8 mouse cellular contexts compared by ENCODE assay signal in genomic region chr1:151095344-151096050, GRCm38 (mm10).
DNase-seq lines count a peak whose midpoint lies in the region; ATAC-seq and TF ChIP-seq lines count a peak whose summit lies in the region.

No protein-coding gene starts in this region.

- 44% methylated on average over 10 of the region's 10 CpGs for WGBS in hindbrain, postnatal 0 days

- no peak for TF ChIP-seq CTCF in hindbrain, postnatal 0 days (IDR thresholded peaks at IDR 0.05; ENCODE audit: low read depth)

- no peaks in the 10 kb centered on the region for H3K27me3 ChIP-seq in hindbrain, postnatal 0 days (ENCODE audit: insufficient read depth, low read length)

- DNase-seq in frontal cortex, postnatal 25 days (ENCODE audit: low spot score in 2 of 2), result no peak
- no peak for DNase-seq in hindbrain, postnatal 0 days (ENCODE audit: low spot score)
- no peak for DNase-seq in MN1 (ENCODE audit: low spot score)
- no peak for DNase-seq in gastrocnemius, postnatal 36 days
- no peak for DNase-seq in left cerebral cortex, postnatal 25 days (ENCODE audit: low spot score in 2 of 2)

- no peaks in the 10 kb centered on the region for H3K4me1 ChIP-seq in hindbrain, postnatal 0 days (ENCODE audit: insufficient read depth, low read length)

- ATAC-seq in frontal cortex, adult (ENCODE audit: low TSS enrichment), result peak; percentile 70
- peak; percentile 78 for ATAC-seq in common myeloid progenitor, adult 5-6 weeks (replicated peaks; ENCODE audit: low read depth, poor library complexity, severe bottlenecking)
- no peak for ATAC-seq in hindbrain, postnatal 0 days
- ATAC-seq in megakaryocyte progenitor cell, adult 5-6 weeks (replicated peaks; ENCODE audit: poor library complexity), result peak; percentile 81

- peak overlapping the region; percentile 34 for H3K4me2 ChIP-seq in hindbrain, postnatal 0 days (ENCODE audit: low read depth, low read length)

- intact Hi-C loops in gastrocnemius, postnatal 36 days (cut with DNase I), result no loop called here
- intact Hi-C loops in left cerebral cortex, postnatal 25 days (cut with DNase I), result no loop called here

- no peak overlapping the region for H3K9ac ChIP-seq in hindbrain, postnatal 0 days (replicated peaks; ENCODE audit: low read length)

- H3K9me3 ChIP-seq in hindbrain, postnatal 0 days (ENCODE audit: low read length), result no peaks in the 10 kb centered on the region

- H3K27ac ChIP-seq in hindbrain, postnatal 0 days, result no peak overlapping the region

- H3K4me3 ChIP-seq in hindbrain, postnatal 0 days (ENCODE audit: low read length), result no peak overlapping the region

- H3K36me3 ChIP-seq in hindbrain, postnatal 0 days (ENCODE audit: insufficient read depth, low read length), result no peaks in the 10 kb centered on the region
